Mouse (Mus musculus) lung, embryonic 16.5 days (tissue): ENCODE results near the gene C5ar2. TPM values are rescaled to one million over a fixed set of nuclear protein-coding genes. Genes with fewer than 3 reads are reported as not detected.
"Not testable (repeated sequence)": the region's sequence is repeated elsewhere in the genome, so short reads cannot be mapped to it uniquely, and the experiment has no call there.

Experiments used
- ATAC-seq: fragments of 200-750 bp; cut with Nextera tagmentation; 2 replicates; pipeline ENCODE4 v1.8.0; 2017; ENCODE audit warnings: low read depth, mild to moderate bottlenecking, moderate library complexity
- H3K27ac ChIP-seq: fragments of 300-500 bp; sonication (generic); 2 replicates; pipeline ENCODE4 v1.5.1; 2014; ENCODE audit warnings: mild to moderate bottlenecking, control low read depth, low read length
- H3K27me3 ChIP-seq: fragments of 300-500 bp; sonication (generic); 2 replicates; pipeline ENCODE4 v1.6.1; 2014; ENCODE audit warnings: low read depth, low read length, mixed read lengths; ENCODE audit not compliant: control insufficient read depth, insufficient read depth
- H3K36me3 ChIP-seq: fragments of 300-500 bp; sonication (generic); 2 replicates; pipeline ENCODE4 v1.6.1; 2014; ENCODE audit warnings: low read length; ENCODE audit not compliant: control insufficient read depth, insufficient read depth
- H3K4me1 ChIP-seq: fragments of 300-500 bp; sonication (generic); replicated peaks from 2 replicates; pipeline ENCODE4 v1.6.1; 2014; ENCODE audit warnings: low read length, mixed read lengths; ENCODE audit not compliant: control insufficient read depth, insufficient read depth
- H3K4me2 ChIP-seq: fragments of 300-500 bp; sonication (generic); 2 replicates; pipeline ENCODE4 v1.6.1; 2014; ENCODE audit warnings: low read depth, low read length, control low read depth
- H3K4me3 ChIP-seq: fragments of 300-500 bp; sonication (generic); 2 replicates; pipeline ENCODE4 v1.5.1; 2014; ENCODE audit warnings: mild to moderate bottlenecking, low read length, control low read depth
- H3K9ac ChIP-seq: fragments of 300-500 bp; sonication (generic); 2 replicates; pipeline ENCODE4 v1.6.1; 2014; ENCODE audit warnings: low read length, control low read depth
- H3K9me3 ChIP-seq: fragments of 300-500 bp; sonication (generic); 2 replicates; pipeline ENCODE4 v1.6.1; 2016; ENCODE audit warnings: low read length; ENCODE audit not compliant: control insufficient read depth
- WGBS: fragments of 180-500 bp; shearing (Covaris S2); extraction: QIAGEN DNeasy Blood & Tissue Kit; methylation state at CpG from one replicate; pipeline ENCODE4 v1.1.7; 2014; 5-methylcytosine and 5-hydroxymethylcytosine counted together
- polyA plus RNA-seq: library from polyadenylated mRNA; unstranded; fragments of >200 nt; fragmentation: Nextera tagmentation; extraction: Ambion mirVana; gene quantifications from 2 replicates; pipeline ENCODE4 v1.2.1, GENCODE M21; 2015

The C5ar2 gene
- polyA plus RNA-seq, 1 experiment from 2014 or later, result 0.44 TPM

DNA sequence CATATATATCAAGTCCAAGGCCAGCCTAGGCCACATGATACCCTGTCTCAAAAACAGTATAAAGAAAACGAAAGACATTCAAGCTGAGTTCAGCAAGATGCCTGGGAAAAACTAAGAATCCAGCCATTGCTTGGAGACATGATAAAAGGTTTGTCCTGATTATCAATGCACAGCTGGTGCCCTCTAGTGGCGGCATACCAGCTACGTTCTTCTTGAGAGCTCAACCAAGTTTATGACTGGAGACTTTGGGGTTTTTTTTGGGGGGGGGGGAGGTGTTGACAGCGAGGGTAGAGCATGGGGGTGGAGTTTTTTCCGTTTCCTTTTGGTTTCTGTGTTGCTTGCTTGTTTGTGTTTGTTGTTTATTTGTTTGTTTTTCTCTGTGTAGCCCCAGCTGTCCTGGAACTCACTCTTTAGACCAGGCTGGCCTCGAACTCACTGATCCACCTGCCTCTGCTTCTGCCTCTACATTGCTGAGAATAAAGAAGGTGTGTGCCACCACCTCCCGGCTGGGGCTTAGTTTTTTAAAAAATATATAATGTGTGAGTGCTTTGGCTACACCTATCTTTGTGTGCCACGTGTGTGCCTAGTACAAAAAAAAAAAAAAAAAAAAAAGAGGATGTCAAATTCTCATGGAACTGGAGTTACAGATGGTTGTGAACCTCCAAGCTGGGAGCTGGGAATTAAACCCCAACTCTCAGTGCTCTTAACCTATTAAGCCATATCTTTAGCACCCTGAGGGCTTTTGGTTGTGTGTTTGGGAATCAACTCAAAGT is 19.2 kb upstream of the C5ar2 start:
- no peak overlapping the region for H3K27ac ChIP-seq
- no peak overlapping the region for H3K4me2 ChIP-seq
- no peak for ATAC-seq
- no peak overlapping the region for H3K9ac ChIP-seq
- H3K9me3 ChIP-seq, result peaks cover 2% of the 10 kb centered on the region; the same call in 1 of the 2 replicates
- no peaks in the 10 kb centered on the region for H3K4me1 ChIP-seq
- no peaks in the 10 kb centered on the region for H3K36me3 ChIP-seq
- 26% methylated on average over 8 of the region's 8 CpGs for WGBS
- no peaks in the 10 kb centered on the region for H3K27me3 ChIP-seq
- H3K4me3 ChIP-seq, result no peak overlapping the region

DNA sequence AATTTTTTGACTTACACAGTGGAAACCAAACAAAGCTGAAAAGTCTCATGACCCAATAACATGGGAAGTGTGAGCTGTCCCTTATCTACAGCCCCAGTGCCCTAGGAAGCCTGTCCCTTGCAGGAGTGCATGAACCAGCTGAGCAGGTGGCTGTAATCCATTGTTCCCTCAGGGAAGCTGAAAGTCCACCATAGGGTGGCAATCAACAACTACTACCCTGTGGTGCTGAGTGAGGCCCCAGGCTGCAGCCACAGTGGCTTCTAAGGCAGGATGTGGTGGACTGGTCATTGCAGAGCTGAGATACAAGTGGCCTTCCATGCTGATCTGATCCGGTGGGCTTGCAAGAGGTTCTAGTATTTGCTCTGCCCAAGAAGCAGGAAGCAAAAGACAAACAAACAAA is 17.1 kb upstream of the C5ar2 start:
- H3K36me3 ChIP-seq, result no peaks in the 10 kb centered on the region
- H3K9me3 ChIP-seq, result peaks cover 2% of the 10 kb centered on the region; the same call in 1 of the 2 replicates
- H3K9ac ChIP-seq, result no peak overlapping the region
- no peaks in the 10 kb centered on the region for H3K27me3 ChIP-seq
- no peak overlapping the region for H3K4me2 ChIP-seq
- no peak for ATAC-seq
- 55% methylated on average over 1 of the region's 1 CpGs for WGBS
- no peaks in the 10 kb centered on the region for H3K4me1 ChIP-seq
- H3K27ac ChIP-seq, result no peak overlapping the region
- H3K4me3 ChIP-seq, result no peak overlapping the region

DNA sequence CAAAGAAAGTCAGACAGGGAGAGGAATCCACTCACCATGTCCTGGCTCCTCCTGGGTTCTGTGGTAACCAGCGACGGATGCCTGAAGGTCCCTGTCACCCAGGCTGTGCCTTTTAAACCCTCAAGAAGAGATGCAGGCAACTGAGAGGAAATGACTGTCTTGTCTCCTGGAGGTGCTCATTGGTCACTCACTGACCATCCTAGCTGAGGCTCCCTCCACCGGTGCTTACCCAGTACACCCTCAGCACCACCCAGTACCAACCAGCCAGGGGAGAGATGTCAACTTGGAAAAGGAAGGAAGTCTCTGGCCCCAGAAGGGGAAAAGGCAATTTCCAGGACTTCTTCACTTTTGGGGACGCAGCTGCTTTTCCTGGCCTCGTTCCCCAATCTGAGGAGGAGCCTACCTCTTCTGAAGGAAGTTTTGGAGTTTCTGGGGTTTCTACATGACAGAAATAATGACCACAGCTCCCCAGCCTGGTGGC is 15.2 kb upstream of the C5ar2 start, which contains the start of gene C5ar1:
TSS of gene C5ar1 (minus strand) at position 431 of the 481 bp plus-strand sequence.
- Histone ChIP-seq H3K9ac (no peak within 1 kb of the TSS), H3K4me3 (no peak within 1 kb of the TSS), H3K4me2 (no peak within 1 kb of the TSS), H3K4me1 (no peaks in the 10 kb centered on the region), H3K27ac (no peak within 1 kb of the TSS), H3K9me3 (no peaks in the 10 kb centered on the region), H3K27me3 (no peaks in the 10 kb centered on the region), H3K36me3 (no peaks in the 10 kb centered on the region)
- WGBS, result 79% methylated on average over 5 of the region's 5 CpGs
- ATAC-seq, result no peak

DNA sequence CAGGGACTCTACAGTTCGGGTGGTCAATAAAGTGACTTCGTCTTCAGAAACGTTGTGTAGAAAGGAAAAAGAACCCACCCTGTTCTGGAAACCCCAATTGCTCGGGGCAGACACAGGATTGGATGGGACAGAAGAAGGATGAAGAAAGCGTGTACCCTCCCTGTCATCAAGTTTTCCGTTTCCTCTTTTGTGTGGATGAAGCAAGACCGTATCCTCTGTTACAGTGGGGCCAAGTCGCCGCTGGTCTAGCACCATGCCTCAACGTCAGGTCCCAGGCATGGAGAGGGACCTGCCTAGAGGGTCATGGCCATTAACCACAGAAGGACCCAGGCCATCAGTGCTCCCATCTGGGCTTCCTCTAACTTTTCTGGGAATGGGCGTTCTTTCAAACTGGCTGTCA is 13.9 kb upstream of the C5ar2 start:
- H3K27me3 ChIP-seq, result no peaks in the 10 kb centered on the region
- no peaks in the 10 kb centered on the region for H3K4me1 ChIP-seq
- ATAC-seq, result no peak
- H3K4me3 ChIP-seq, result no peak overlapping the region
- no peaks in the 10 kb centered on the region for H3K36me3 ChIP-seq
- no peak overlapping the region for H3K4me2 ChIP-seq
- 88% methylated on average over 11 of the region's 11 CpGs for WGBS
- no peak overlapping the region for H3K9ac ChIP-seq
- no peak overlapping the region for H3K27ac ChIP-seq
- H3K9me3 ChIP-seq, result no peaks in the 10 kb centered on the region

DNA sequence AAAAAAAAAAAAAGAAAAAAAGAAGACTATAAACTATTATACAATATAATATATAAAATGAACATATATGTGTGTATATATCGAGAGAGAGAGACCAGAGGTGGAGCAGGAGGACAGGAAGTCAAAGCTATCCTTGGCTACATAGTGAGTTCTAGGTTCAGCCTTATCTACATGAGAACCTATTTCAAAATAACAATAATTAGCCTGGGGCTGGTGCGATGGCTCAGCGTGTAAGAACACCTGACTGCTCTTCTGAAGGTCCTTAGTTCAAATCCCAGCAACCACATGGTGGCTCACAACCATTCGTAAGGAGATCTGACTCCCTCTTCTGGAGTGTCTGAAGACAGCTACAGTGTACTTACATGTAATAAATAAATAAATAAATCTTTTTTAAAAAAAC is 12.0 kb upstream of the C5ar2 start:
- not testable (repeated sequence) for H3K27ac ChIP-seq, H3K4me3 ChIP-seq, H3K9ac ChIP-seq, H3K4me1 ChIP-seq, H3K36me3 ChIP-seq, H3K4me2 ChIP-seq, H3K9me3 ChIP-seq, ATAC-seq, H3K27me3 ChIP-seq
- 85% methylated on average over 4 of the region's 4 CpGs for WGBS

DNA sequence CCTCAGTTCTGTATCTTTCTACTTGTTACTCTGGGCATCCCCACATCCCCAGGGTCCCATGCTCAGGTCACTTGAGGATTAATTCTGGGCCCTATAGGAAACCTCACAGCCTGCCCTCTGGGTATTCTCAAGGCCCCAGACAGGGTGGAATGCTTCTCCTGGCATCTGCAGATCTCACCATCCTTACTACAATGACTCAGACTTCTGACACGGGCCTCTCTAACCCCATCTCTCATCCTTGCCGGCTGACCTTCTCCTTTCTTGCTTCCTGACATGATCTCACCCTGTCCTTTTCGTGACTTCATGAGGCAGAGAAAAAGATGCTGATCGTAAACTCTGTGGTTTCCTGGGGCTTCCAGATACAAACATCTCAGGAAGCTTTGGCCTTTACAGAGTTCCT is 10.2 kb upstream of the C5ar2 start:
- no peak for ATAC-seq

DNA sequence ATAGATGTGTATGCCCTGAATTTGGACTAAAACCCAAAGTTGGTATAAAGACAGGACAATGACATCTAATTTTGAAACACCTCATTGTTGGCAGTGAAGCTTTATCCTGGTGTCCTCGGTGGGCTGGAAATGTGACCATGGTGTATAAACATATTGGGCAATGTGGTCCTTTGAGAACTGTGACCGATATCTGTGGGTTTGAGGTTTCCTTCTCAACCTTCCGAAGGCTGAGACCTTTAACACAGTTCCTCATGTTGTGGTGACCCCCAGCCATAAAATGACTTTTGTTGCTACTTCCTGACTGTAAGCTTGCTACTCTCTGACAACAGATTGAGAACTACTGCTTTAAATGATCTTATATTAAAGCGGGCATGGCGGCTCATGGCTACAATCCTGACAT is 6.7 kb upstream of the C5ar2 start:
- H3K4me2 ChIP-seq, result no peak overlapping the region
- no peaks in the 10 kb centered on the region for H3K36me3 ChIP-seq
- no peak overlapping the region for H3K27ac ChIP-seq
- no peaks in the 10 kb centered on the region for H3K9me3 ChIP-seq
- WGBS, result 79% methylated on average over 5 of the region's 5 CpGs
- no peak overlapping the region for H3K9ac ChIP-seq
- no peaks in the 10 kb centered on the region for H3K27me3 ChIP-seq
- no peak overlapping the region for H3K4me3 ChIP-seq
- no peak for ATAC-seq
- H3K4me1 ChIP-seq, result no peaks in the 10 kb centered on the region

More for the DNA sequence above, 10.2 kb upstream of the C5ar2 start:
- WGBS, result 36% methylated on average over 4 of the region's 4 CpGs
- Histone ChIP-seq H3K9ac (no peak overlapping the region), H3K4me1 (no peaks in the 10 kb centered on the region), H3K36me3 (no peaks in the 10 kb centered on the region), H3K27me3 (no peaks in the 10 kb centered on the region), H3K4me3 (no peak overlapping the region), H3K4me2 (no peak overlapping the region), H3K9me3 (no peaks in the 10 kb centered on the region), H3K27ac (no peak overlapping the region)

DNA sequence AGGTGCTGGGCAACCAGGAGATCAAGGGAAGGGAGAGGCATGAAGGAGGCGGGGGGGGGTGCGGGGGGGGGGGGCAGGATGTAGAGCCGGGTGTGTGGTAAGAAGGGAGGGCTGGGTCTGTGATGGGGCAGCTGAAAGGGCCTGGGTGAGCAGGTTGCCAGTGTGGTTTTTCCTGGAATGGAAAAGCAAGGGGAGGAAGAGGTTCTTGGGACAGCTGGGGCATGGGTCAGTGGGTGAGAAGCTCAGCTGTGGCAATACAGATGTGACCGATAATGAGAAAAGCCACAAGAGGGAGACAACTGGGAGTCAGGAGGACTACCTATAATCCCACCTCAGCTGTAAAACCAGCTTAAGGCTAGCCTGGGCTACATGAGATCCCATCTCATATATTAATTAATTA is 2.0 kb upstream of the C5ar2 start:
- Histone ChIP-seq H3K27me3 (no peaks in the 10 kb centered on the region), H3K9ac (no peak overlapping the region), H3K4me2 (no peak overlapping the region), H3K9me3 (no peaks in the 10 kb centered on the region), H3K27ac (no peak overlapping the region), H3K4me3 (no peak overlapping the region), H3K36me3 (no peaks in the 10 kb centered on the region), H3K4me1 (0 out of 2 replicates have a peak, but pooled peaks cover 2% of the 10 kb centered on the region)
- no peak for ATAC-seq
- WGBS, result 64% methylated on average over 1 of the region's 4 CpGs

DNA sequence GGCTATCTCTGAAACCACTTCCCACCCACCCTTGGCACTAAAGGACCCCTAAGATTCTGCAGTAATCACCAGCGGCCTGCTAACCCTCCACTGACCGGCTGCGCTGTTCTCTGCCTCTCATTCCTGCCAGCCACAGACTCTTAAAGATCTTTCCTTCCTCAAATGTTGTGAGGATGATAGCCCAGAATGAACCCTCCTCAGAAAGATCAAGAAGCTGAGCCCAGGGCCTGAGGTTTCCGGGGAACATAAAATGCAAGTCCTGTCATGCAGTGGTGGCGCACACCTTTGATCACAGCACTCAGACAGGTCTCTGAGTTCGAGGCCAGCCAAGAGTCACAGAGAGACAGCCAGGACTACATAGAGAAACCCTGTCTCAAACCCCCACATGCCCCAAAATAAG is 1.8 kb downstream of the C5ar2 start:
- no peak overlapping the region for H3K27ac ChIP-seq
- no peak overlapping the region for H3K4me3 ChIP-seq
- no peak overlapping the region for H3K9ac ChIP-seq
- no peak for ATAC-seq
- H3K27me3 ChIP-seq, result no peaks in the 10 kb centered on the region
- WGBS, result 71% methylated on average over 6 of the region's 6 CpGs
- H3K36me3 ChIP-seq, result no peaks in the 10 kb centered on the region
- H3K4me2 ChIP-seq, result no peak overlapping the region
- 0 out of 2 replicates have a peak, but pooled peaks cover 2% of the 10 kb centered on the region for H3K4me1 ChIP-seq
- H3K9me3 ChIP-seq, result no peaks in the 10 kb centered on the region
